Mouse (Mus musculus) embryonic facial prominence, embryonic 13.5 days (tissue): ENCODE measurements around the gene Synm. TPM values are rescaled to one million over a fixed set of nuclear protein-coding genes. Genes with fewer than 3 reads are reported as not detected.

Experiments
- ATAC-seq: fragments of 200-750 bp; cut with Nextera tagmentation; 2 replicates; pipeline ENCODE4 v1.8.0; 2017; ENCODE audit warnings: low read depth; ENCODE audit not compliant: insufficient number of reproducible peaks, insufficient read depth, low FRiP score, low TSS enrichment
- H3K27ac ChIP-seq: fragments of 300-500 bp; sonication (generic); 2 replicates; pipeline ENCODE4 v1.5.1; 2015; ENCODE audit warnings: moderate library complexity, mild to moderate bottlenecking, inconsistent platforms
- H3K27me3 ChIP-seq: fragments of 300-500 bp; sonication (generic); 2 replicates; pipeline ENCODE4 v1.6.1; 2015; ENCODE audit warnings: mild to moderate bottlenecking, inconsistent platforms
- H3K36me3 ChIP-seq: fragments of 300-500 bp; sonication (generic); 2 replicates; pipeline ENCODE4 v1.6.1; 2015; ENCODE audit warnings: mild to moderate bottlenecking, inconsistent platforms
- H3K4me1 ChIP-seq: fragments of 300-500 bp; sonication (generic); 2 replicates; pipeline ENCODE4 v1.6.1; 2015; ENCODE audit warnings: inconsistent platforms
- H3K4me2 ChIP-seq: fragments of 300-500 bp; sonication (generic); 2 replicates; pipeline ENCODE4 v1.6.1; 2015; ENCODE audit warnings: moderate library complexity, mild to moderate bottlenecking, inconsistent platforms
- H3K4me3 ChIP-seq: fragments of 300-500 bp; sonication (generic); 2 replicates; pipeline ENCODE4 v1.5.1; 2015; ENCODE audit warnings: mild to moderate bottlenecking, inconsistent platforms
- H3K9ac ChIP-seq: fragments of 300-500 bp; sonication (generic); 2 replicates; pipeline ENCODE4 v1.6.1; 2015; ENCODE audit warnings: mild to moderate bottlenecking, inconsistent platforms
- H3K9me3 ChIP-seq: fragments of 300-500 bp; sonication (generic); 2 replicates; pipeline ENCODE4 v1.6.1; 2016; ENCODE audit warnings: inconsistent platforms
- WGBS: fragments of 180-500 bp; shearing (Covaris S2); methylation state at CpG from one replicate; pipeline ENCODE4 v1.1.7; 2015; ENCODE audit warnings: mixed read lengths; 5-methylcytosine and 5-hydroxymethylcytosine counted together
- polyA plus RNA-seq: library from polyadenylated mRNA; unstranded; fragments of >200 nt; fragmentation: Nextera tagmentation; extraction: Ambion mirVana; gene quantifications from 2 replicates; pipeline ENCODE4 v1.2.1, GENCODE M21; 2015

Synm gene
- polyA plus RNA-seq, 1 experiment from 2014 or later = 0.79 TPM

GRCm38 (mm10) chr7:67775623-67776022 lies 16.1 kb upstream of the Synm start:
- Histone ChIP-seq H3K4me2 (no peak overlapping the region), H3K4me3 (no peak overlapping the region), H3K4me1 (peaks cover 6% of the 10 kb centered on the region; the same call in 1 of the 2 replicates), H3K27ac (no peak overlapping the region), H3K27me3 (no peaks in the 10 kb centered on the region), H3K9me3 (no peaks in the 10 kb centered on the region), H3K36me3 (no peaks in the 10 kb centered on the region), H3K9ac (no peak overlapping the region)
- WGBS = 62% methylated on average over 3 of the region's 3 CpGs
- ATAC-seq = no peak

- H3K36me3 ChIP-seq = no peaks in the 10 kb centered on the region
- 86% methylated on average over 9 of the region's 9 CpGs for WGBS
Measured at GRCm38 (mm10) chr7:67772231-67772630, 12.7 kb upstream of the Synm start.

GRCm38 (mm10) chr7:67769487-67769886 lies 9.9 kb upstream of the Synm start:
- H3K4me3 ChIP-seq = no peak overlapping the region
- no peak overlapping the region for H3K27ac ChIP-seq
- peaks cover 6% of the 10 kb centered on the region; the same call in 1 of the 2 replicates for H3K4me1 ChIP-seq
- no peaks in the 10 kb centered on the region for H3K9me3 ChIP-seq
- H3K27me3 ChIP-seq = no peaks in the 10 kb centered on the region
- WGBS = 95% methylated on average over 5 of the region's 5 CpGs
- H3K36me3 ChIP-seq = no peaks in the 10 kb centered on the region
- H3K9ac ChIP-seq = no peak overlapping the region
- no peak overlapping the region for H3K4me2 ChIP-seq
- no peak for ATAC-seq

More at GRCm38 (mm10) chr7:67772231-67772630, 12.7 kb upstream of the Synm start:
- peaks cover 6% of the 10 kb centered on the region; the same call in 1 of the 2 replicates for H3K4me1 ChIP-seq
- no peaks in the 10 kb centered on the region for H3K27me3 ChIP-seq
- no peak overlapping the region for H3K4me3 ChIP-seq
- no peak overlapping the region for H3K27ac ChIP-seq
- H3K4me2 ChIP-seq = no peak overlapping the region
- ATAC-seq = no peak
- no peak overlapping the region for H3K9ac ChIP-seq
- no peaks in the 10 kb centered on the region for H3K9me3 ChIP-seq

- no peak overlapping the region for H3K4me3 ChIP-seq
- peaks cover 6% of the 10 kb centered on the region; the same call in 1 of the 2 replicates for H3K4me1 ChIP-seq
- H3K36me3 ChIP-seq = no peaks in the 10 kb centered on the region
- no peak overlapping the region for H3K9ac ChIP-seq
- no peak overlapping the region for H3K4me2 ChIP-seq
- H3K9me3 ChIP-seq = no peaks in the 10 kb centered on the region
- H3K27me3 ChIP-seq = no peaks in the 10 kb centered on the region
- H3K27ac ChIP-seq = no peak overlapping the region
- ATAC-seq = no peak
- WGBS = 91% methylated on average over 3 of the region's 3 CpGs
Measured at GRCm38 (mm10) chr7:67768125-67768524, 8.6 kb upstream of the Synm start.

GRCm38 (mm10) chr7:67763625-67764024 lies 4.1 kb upstream of the Synm start:
- Histone ChIP-seq H3K4me1 (peaks cover 15% of the 10 kb centered on the region), H3K36me3 (no peaks in the 10 kb centered on the region), H3K27me3 (peaks cover 34% of the 10 kb centered on the region), H3K4me3 (no peak overlapping the region), H3K27ac (no peak overlapping the region), H3K9me3 (no peaks in the 10 kb centered on the region), H3K9ac (no peak overlapping the region), H3K4me2 (no peak overlapping the region)
- ATAC-seq = no peak
- 61% methylated on average over 3 of the region's 3 CpGs for WGBS

- Histone ChIP-seq H3K9ac (peak overlapping the region; percentile 62), H3K4me1 (peaks cover 18% of the 10 kb centered on the region), H3K4me3 (peak overlapping the region; percentile 59), H3K36me3 (no peaks in the 10 kb centered on the region), H3K27ac (no peak overlapping the region), H3K9me3 (no peaks in the 10 kb centered on the region), H3K4me2 (peak overlapping the region; percentile 100), H3K27me3 (peaks cover 56% of the 10 kb centered on the region)
- under 1% methylated on average over 92 of the region's 92 CpGs for WGBS
- ATAC-seq = peak; percentile 68
Measured at GRCm38 (mm10) chr7:67758858-67759628, 499 bp downstream of the Synm start.

GRCm38 (mm10) chr7:67758506-67758857 lies 1.1 kb downstream of the Synm start:
- Histone ChIP-seq H3K4me2 (peak overlapping the region; percentile 100), H3K36me3 (no peaks in the 10 kb centered on the region), H3K27me3 (peaks cover 56% of the 10 kb centered on the region), H3K9ac (peak overlapping the region; percentile 62), H3K9me3 (no peaks in the 10 kb centered on the region), H3K4me3 (peak overlapping the region; percentile 59), H3K4me1 (peaks cover 18% of the 10 kb centered on the region), H3K27ac (no peak overlapping the region)
- WGBS = under 1% methylated on average over 19 of the region's 19 CpGs
- ATAC-seq = no peak

GRCm38 (mm10) chr7:67756636-67757035 lies 2.9 kb downstream of the Synm start:
- Histone ChIP-seq H3K4me1 (peaks cover 18% of the 10 kb centered on the region), H3K27ac (no peak overlapping the region), H3K36me3 (no peaks in the 10 kb centered on the region), H3K27me3 (peaks cover 48% of the 10 kb centered on the region), H3K4me2 (no peak overlapping the region), H3K9me3 (no peaks in the 10 kb centered on the region), H3K4me3 (no peak overlapping the region), H3K9ac (no peak overlapping the region)
- 76% methylated on average over 5 of the region's 5 CpGs for WGBS
- ATAC-seq = no peak

- H3K4me3 ChIP-seq = no peak overlapping the region
- peaks cover 37% of the 10 kb centered on the region for H3K27me3 ChIP-seq
- H3K27ac ChIP-seq = no peak overlapping the region
- 81% methylated on average over 7 of the region's 7 CpGs for WGBS
- no peak overlapping the region for H3K9ac ChIP-seq
- H3K36me3 ChIP-seq = no peaks in the 10 kb centered on the region
- ATAC-seq = no peak
- no peak overlapping the region for H3K4me2 ChIP-seq
- H3K9me3 ChIP-seq = no peaks in the 10 kb centered on the region
- H3K4me1 ChIP-seq = peaks cover 13% of the 10 kb centered on the region
Measured at GRCm38 (mm10) chr7:67755366-67755765, 4.2 kb downstream of the Synm start.

- no peaks in the 10 kb centered on the region for H3K36me3 ChIP-seq
- H3K9ac ChIP-seq = no peak overlapping the region
- H3K4me3 ChIP-seq = no peak overlapping the region
- no peak overlapping the region for H3K27ac ChIP-seq
- WGBS = 74% methylated on average over 11 of the region's 11 CpGs
- H3K9me3 ChIP-seq = no peaks in the 10 kb centered on the region
- H3K4me2 ChIP-seq = no peak overlapping the region
- no peak for ATAC-seq
- peaks cover 13% of the 10 kb centered on the region for H3K4me1 ChIP-seq
- H3K27me3 ChIP-seq = peaks cover 32% of the 10 kb centered on the region
Measured at GRCm38 (mm10) chr7:67754606-67755005, 4.9 kb downstream of the Synm start.

- Histone ChIP-seq H3K4me2 (no peak overlapping the region), H3K4me3 (no peak overlapping the region), H3K9me3 (peaks cover 3% of the 10 kb centered on the region; the same call in 1 of the 2 replicates), H3K4me1 (peaks cover 22% of the 10 kb centered on the region), H3K27me3 (no peaks in the 10 kb centered on the region), H3K27ac (no peak overlapping the region), H3K9ac (no peak overlapping the region), H3K36me3 (no peaks in the 10 kb centered on the region)
- 73% methylated on average over 4 of the region's 4 CpGs for WGBS
- no peak for ATAC-seq
Measured at GRCm38 (mm10) chr7:67749441-67750239, 9.9 kb downstream of the Synm start.
